Mouse (Mus musculus) lung, postnatal 10 days (tissue): ENCODE measurements around the gene Kras.

Experiments
- DNase-seq: peaks from one replicate; pipeline ENCODE4 v3.0.0; 2021

Gene Kras

DNA sequence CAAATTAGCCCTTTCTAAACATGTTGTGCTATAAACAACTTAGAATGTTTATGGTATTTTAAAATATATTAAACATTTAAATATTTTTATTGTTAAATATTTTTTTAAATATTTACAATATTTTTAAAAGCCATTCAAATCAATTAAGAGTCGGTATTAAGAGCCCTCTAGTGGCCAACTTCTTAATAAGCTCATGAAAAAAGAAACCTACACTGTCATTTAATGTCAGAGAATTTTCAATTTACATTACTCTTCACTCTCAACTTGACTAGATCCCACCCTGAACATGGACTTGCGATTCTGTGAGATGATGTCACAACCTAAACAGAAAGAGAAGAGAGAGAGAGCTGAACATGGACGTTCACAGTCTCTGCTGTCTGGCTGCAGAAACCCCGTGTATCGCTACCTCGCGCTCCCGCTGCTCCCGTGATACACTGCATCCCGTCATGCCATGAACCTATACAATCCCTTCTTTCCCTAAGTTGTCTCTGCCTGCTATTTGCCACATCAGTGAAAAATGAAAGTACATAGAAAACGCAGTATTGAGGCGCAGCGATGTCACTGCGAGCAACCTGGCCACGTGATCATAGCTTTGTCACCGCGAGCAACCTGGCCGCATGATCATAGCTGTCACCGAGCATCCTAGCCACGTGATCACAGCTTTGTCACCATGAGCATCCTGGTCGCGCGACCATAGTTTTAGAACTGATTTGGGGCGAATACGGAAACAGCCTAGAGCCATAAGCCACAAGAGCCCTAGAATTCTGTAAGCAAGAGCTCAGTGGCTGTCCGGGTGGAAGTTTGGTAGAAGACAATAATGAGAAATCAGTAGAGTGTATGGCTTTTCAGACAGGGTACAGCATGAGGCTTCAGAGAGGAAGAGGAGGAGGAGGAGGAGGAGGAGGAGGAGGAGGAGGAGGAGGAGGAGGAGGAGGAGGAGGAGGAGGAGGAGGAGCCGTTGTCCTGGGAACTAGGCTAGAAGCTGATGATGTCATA is 62.6 kb downstream of the Kras start:
- DNase-seq, result peak; percentile 24

DNA sequence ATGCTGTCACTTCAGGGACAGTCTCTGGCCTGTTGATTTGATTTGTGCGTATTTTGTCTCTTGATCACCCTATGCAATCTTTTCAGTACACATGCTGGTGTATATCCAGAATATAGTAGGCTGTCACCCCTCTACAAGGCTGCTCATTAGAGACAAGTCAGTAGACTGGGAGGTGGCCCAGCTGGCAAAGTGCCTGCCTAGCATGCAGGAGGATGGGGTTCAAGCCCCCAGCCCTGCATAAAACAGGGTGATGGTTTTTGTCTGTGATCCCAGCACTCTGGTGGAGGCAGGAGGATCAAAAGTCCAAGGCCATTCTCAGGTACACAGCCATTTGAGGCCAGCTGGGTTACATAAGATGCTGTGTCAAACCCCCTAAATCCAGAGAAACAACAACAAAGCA is 63.9 kb downstream of the Kras start:
- DNase-seq, result no peak

- peak; percentile 73 for DNase-seq
Measured at GRCm38 (mm10) chr6:145182044-145182443, 68.0 kb downstream of the Kras start.

- peak; percentile 77 for DNase-seq
Measured at GRCm38 (mm10) chr6:145179665-145180064, 70.4 kb downstream of the Kras start.

DNA sequence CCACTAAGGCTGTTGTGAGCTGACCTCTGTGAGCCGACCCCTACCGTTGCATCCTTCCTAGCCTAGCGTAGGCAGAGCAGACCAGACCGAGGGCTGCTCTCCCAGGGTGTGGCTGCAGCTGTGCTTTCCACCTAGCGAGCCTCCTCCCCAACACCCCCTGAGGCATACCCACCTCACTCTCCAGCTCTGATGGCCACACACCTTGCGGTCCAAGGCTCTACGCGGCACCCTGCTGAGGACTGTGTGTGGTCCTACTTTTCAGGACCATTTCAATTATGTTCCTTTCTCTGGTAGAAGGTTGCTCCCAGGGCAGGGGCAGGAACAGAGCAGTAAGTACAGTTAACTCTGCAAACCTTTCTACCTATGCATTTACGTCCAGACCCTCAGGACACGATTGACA is 73.6 kb downstream of the Kras start:
- no peak for DNase-seq

- DNase-seq, result peak; percentile 55
Measured at GRCm38 (mm10) chr6:145175571-145175981, 74.5 kb downstream of the Kras start.

DNA sequence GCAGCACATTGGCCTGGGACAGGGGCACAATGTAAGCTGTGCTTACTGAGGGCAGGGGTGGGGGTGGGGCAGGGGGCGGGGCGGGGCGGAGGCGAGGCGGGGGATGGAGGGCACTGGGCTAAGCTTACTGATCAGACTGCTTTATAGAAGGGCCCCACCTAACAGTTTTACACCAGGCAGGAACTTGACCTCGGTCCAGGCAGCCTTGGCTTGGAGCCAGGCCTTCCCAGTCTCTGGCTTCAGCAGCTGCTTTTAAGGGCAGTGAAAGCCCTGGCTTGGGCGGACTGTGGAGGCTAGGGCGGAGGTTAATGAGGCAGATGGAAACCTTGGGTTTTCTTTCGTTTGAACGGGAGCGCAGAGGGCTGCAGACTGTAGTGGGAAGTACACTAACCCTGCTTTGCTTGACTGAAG is 76.3 kb downstream of the Kras start:
- DNase-seq, result peak; percentile 88

DNA sequence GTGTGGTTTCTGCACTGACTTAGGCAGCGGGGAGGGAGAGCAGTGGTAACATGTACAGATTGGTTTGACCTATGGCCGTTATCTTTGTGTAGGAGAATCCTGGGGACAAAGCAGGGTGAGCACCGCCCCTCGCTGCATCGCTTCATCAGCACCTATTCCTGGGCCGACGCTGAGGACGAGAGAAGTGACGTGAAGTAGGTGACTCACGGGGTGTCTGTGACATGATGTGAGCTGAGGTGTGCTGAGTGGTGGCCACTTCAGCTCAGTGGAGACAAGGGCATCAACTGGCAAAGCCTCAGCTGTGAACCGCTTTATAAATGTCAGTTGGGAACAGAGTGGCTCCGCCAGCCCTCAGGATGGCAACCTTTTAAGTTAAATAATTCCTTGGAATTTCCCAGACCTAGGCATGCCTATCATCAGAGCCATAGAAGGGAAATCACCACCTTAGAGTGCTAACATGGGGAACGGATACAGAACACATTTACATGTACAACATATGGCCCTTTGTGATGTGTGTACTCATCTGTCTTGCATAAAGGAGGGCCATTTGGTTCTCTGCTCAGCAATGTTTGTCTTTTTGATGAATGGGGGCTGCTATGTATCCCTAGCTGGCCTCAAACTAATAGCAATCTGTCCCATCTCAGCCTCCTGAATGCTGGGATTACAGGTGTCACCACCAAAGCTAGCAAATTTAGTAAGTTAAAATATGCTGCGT is 78.0 kb downstream of the Kras start:
- DNase-seq, result no peak
